Mouse (Mus musculus) neutrophil, adult 5-6 weeks (primary cell): ENCODE data around the gene Slc15a1. TPM values are rescaled to one million over a fixed set of nuclear protein-coding genes. Genes with fewer than 3 reads are reported as not detected.

Experiments used
- ATAC-seq: fragments of 151-379, 151-347 bp; 2 replicates; pipeline ENCODE4 v1.8.0; 2017; ENCODE audit warnings: mild to moderate bottlenecking, moderate TSS enrichment; ENCODE audit not compliant: insufficient number of reproducible peaks, poor library complexity, low FRiP score, severe bottlenecking; ENCODE audit errors: extremely low read depth
- total RNA-seq: library from RNA; stranded (forward); fragments of 200-1000 nt; gene quantifications from 2 replicates; pipeline ENCODE4 v1.2.3, GENCODE M21; 2017

Slc15a1 gene
- total RNA-seq, 1 experiment from 2014 or later: 0.23 TPM

- ATAC-seq: no peak
Observed at GRCm38 (mm10) chr14:121495741-121496140, 9.3 kb downstream of the Slc15a1 start.

- ATAC-seq: no peak
Observed at GRCm38 (mm10) chr14:121495120-121495519, 9.9 kb downstream of the Slc15a1 start.

- no peak for ATAC-seq
Observed at GRCm38 (mm10) chr14:121494238-121494637, 10.8 kb downstream of the Slc15a1 start.

- ATAC-seq: no peak
Observed at GRCm38 (mm10) chr14:121493712-121494111, 11.3 kb downstream of the Slc15a1 start.

- no peak for ATAC-seq
Observed at GRCm38 (mm10) chr14:121492328-121492727, 12.7 kb downstream of the Slc15a1 start.

GRCm38 (mm10) chr14:121485722-121486121 lies 19.3 kb downstream of the Slc15a1 start:
- no peak for ATAC-seq

GRCm38 (mm10) chr14:121484436-121484835 lies 20.6 kb downstream of the Slc15a1 start:
- ATAC-seq: no peak

GRCm38 (mm10) chr14:121482181-121482580 lies 22.9 kb downstream of the Slc15a1 start:
- no peak for ATAC-seq

- ATAC-seq: no peak
Observed at GRCm38 (mm10) chr14:121481591-121481990, 23.5 kb downstream of the Slc15a1 start.

- no peak for ATAC-seq
Observed at GRCm38 (mm10) chr14:121479096-121479495, 26.0 kb downstream of the Slc15a1 start.

- ATAC-seq: no peak
Observed at GRCm38 (mm10) chr14:121477925-121478693, 26.9 kb downstream of the Slc15a1 start.

GRCm38 (mm10) chr14:121473869-121474268 lies 31.2 kb downstream of the Slc15a1 start:
- no peak for ATAC-seq

GRCm38 (mm10) chr14:121471545-121472121 lies 33.4 kb downstream of the Slc15a1 start:
- ATAC-seq: no peak

GRCm38 (mm10) chr14:121469601-121470000 lies 35.5 kb downstream of the Slc15a1 start:
- ATAC-seq: no peak

GRCm38 (mm10) chr14:121467646-121468045 lies 37.4 kb downstream of the Slc15a1 start:
- no peak for ATAC-seq

GRCm38 (mm10) chr14:121466501-121466900 lies 38.6 kb downstream of the Slc15a1 start:
- no peak for ATAC-seq

GRCm38 (mm10) chr14:121464318-121464717 lies 40.7 kb downstream of the Slc15a1 start:
- ATAC-seq: no peak

GRCm38 (mm10) chr14:121462756-121463155 lies 42.3 kb downstream of the Slc15a1 start:
- ATAC-seq: no peak

GRCm38 (mm10) chr14:121460966-121461365 lies 44.1 kb downstream of the Slc15a1 start:
- no peak for ATAC-seq

GRCm38 (mm10) chr14:121458521-121458920 lies 46.5 kb downstream of the Slc15a1 start:
- ATAC-seq: no peak
